Mouse (Mus musculus) mesoderm, embryonic 11.5 days (tissue): ENCODE measurements at regions not wholly inside any gene's neighbourhood (a gene's known extent, or its start where the extent isn't known, plus 50 kb on each side); places are given as distances from the start of the nearest gene placed in this dataset.
A peak's percentile ranks its signal among the peaks of the same experiment; 100 is the strongest.

Experiments
- DNase-seq: peaks from one replicate; pipeline ENCODE4 v3.0.0-alpha.2; 2012; ENCODE audit warnings: low read depth, low spot score

GRCm38 (mm10) chr17:4661996-4662395 is 332.1 kb upstream of the Arid1b start:
- no peak for DNase-seq

- DNase-seq: no peak
These were observed 325.6 kb upstream of the Arid1b start for GRCm38 (mm10) chr17:4668511-4668910.

- no peak for DNase-seq
These were observed 320.9 kb upstream of the Arid1b start for GRCm38 (mm10) chr17:4673271-4673670.

- no peak for DNase-seq
These were observed 287.7 kb upstream of the Arid1b start for GRCm38 (mm10) chr17:4706421-4706820.

- DNase-seq: no peak
These were observed 273.1 kb upstream of the Arid1b start for GRCm38 (mm10) chr17:4721061-4721460.

- DNase-seq: no peak
These were observed 270.1 kb upstream of the Arid1b start for GRCm38 (mm10) chr17:4724031-4724430.

- no peak for DNase-seq
These were observed 267.8 kb upstream of the Arid1b start for GRCm38 (mm10) chr17:4726331-4726741.

GRCm38 (mm10) chr17:4734412-4734881 is 259.7 kb upstream of the Arid1b start:
- DNase-seq: peak; percentile 30

- no peak for DNase-seq
These were observed 258.9 kb upstream of the Arid1b start for GRCm38 (mm10) chr17:4735185-4735584.

- DNase-seq: no peak
These were observed 257.4 kb upstream of the Arid1b start for GRCm38 (mm10) chr17:4736689-4737088.

GRCm38 (mm10) chr17:4738717-4739485 is 255.2 kb upstream of the Arid1b start:
- DNase-seq: peak; percentile 15

GRCm38 (mm10) chr17:4740784-4741183 is 253.3 kb upstream of the Arid1b start:
- DNase-seq: peak; percentile 50

- DNase-seq: no peak
These were observed 251.8 kb upstream of the Arid1b start for GRCm38 (mm10) chr17:4742314-4742713.

GRCm38 (mm10) chr17:4762956-4763355 is 231.2 kb upstream of the Arid1b start:
- no peak for DNase-seq

- DNase-seq: no peak
These were observed 228.4 kb upstream of the Arid1b start for GRCm38 (mm10) chr17:4765723-4766122.

GRCm38 (mm10) chr17:4767947-4768522 is 226.1 kb upstream of the Arid1b start:
- no peak for DNase-seq

- DNase-seq: no peak
These were observed 224.8 kb upstream of the Arid1b start for GRCm38 (mm10) chr17:4769284-4769683.

GRCm38 (mm10) chr17:4770052-4770451 is 224.1 kb upstream of the Arid1b start:
- no peak for DNase-seq

GRCm38 (mm10) chr17:4778161-4778560 is 216.0 kb upstream of the Arid1b start:
- peak; percentile 68 for DNase-seq

- DNase-seq: no peak
These were observed 215.1 kb upstream of the Arid1b start for GRCm38 (mm10) chr17:4779017-4779416.

- DNase-seq: no peak
These were observed 212.5 kb upstream of the Arid1b start for GRCm38 (mm10) chr17:4781586-4781985.

GRCm38 (mm10) chr17:4784296-4784695 is 209.8 kb upstream of the Arid1b start:
- DNase-seq: no peak

GRCm38 (mm10) chr17:4785281-4785839 is 208.8 kb upstream of the Arid1b start:
- DNase-seq: no peak
